In the genomic region with DNA sequence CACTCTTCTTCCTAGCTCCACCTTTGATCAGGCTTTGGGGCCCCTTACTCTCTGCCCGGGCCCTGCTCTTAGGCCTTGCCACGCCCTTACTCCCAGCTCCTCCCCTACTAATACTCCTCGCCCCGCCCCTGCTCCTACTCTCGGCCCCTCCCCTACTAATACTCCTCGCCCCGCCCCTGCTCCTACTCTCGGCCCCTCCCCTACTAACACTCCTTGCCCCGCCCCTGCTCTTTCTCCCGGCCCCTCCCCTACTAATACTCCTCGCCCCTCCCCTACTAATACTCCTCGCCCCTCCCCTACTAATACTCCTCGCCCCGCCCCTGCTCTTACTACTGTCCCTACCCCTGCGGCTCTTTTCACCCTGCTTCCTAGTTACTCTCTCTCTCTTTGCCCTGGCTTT, we compare ENCODE assay signal across 7 mouse cellular contexts. TPM values are rescaled to one million over a fixed set of nuclear protein-coding genes. Genes with fewer than 3 reads are reported as not detected.
DNase-seq lines count a peak whose midpoint lies in the region; ATAC-seq and TF ChIP-seq lines count a peak whose summit lies in the region.
"Not testable (repeated sequence)": the region's sequence is repeated elsewhere in the genome, so short reads cannot be mapped to it uniquely, and the experiment has no call there.

No protein-coding gene starts in this region.

- TF ChIP-seq CTCF in intestine, postnatal 0 days (IDR thresholded peaks at IDR 0.05; ENCODE audit: low read depth); liver, adult 2 months (IDR thresholded peaks at IDR 0.05; ENCODE audit: low read depth, low read length); small intestine, adult 2 months (IDR thresholded peaks at IDR 0.05; ENCODE audit: extremely low read depth, insufficient read length, insufficient replicate concordance, low read depth, low read length): not testable (repeated sequence)

- peak overlapping the region; percentile 71 for H3K27ac ChIP-seq in heart, embryonic 13.5 days (replicated peaks)
- H3K27ac ChIP-seq in intestine, postnatal 0 days (ENCODE audit: low read depth, low read length), result peak overlapping the region; percentile 62; the same call in 1 of the 2 replicates
- not testable (repeated sequence) for H3K27ac ChIP-seq in liver, adult 2 months (replicated peaks; ENCODE audit: insufficient read depth, low read depth, low read length); midbrain, embryonic 10.5 days (replicated peaks)
- peak overlapping the region; percentile 26; the same call in 1 of the 2 replicates for H3K27ac ChIP-seq in small intestine, adult 2 months (ENCODE audit: insufficient read depth, low read depth, low read length)

- H3K79me2 ChIP-seq in liver, adult 2 months (ENCODE audit: control insufficient read depth, insufficient read depth, low read length), result not testable (repeated sequence)

- WGBS in heart, embryonic 13.5 days, result 22% methylated on average over 14 of the region's 15 CpGs
- 26% methylated on average over 15 of the region's 15 CpGs for WGBS in intestine, postnatal 0 days
- 38% methylated on average over 13 of the region's 15 CpGs for WGBS in liver, adult 2 months
- 29% methylated on average over 13 of the region's 15 CpGs for WGBS in midbrain, embryonic 10.5 days
- 13% methylated on average over 15 of the region's 15 CpGs for whole genome bisulfite sequencing in small intestine, adult 2 months

- not testable (repeated sequence) for H3K9me3 ChIP-seq in heart, embryonic 13.5 days; intestine, postnatal 0 days (ENCODE audit: control insufficient read depth); midbrain, embryonic 10.5 days (replicated peaks)

- peak overlapping the region; percentile 71 for H3K9ac ChIP-seq in heart, embryonic 13.5 days
- H3K9ac ChIP-seq in intestine, postnatal 0 days (ENCODE audit: low read depth, low read length); liver, adult 2 months (ENCODE audit: low read depth, low read length): not testable (repeated sequence)

- H3K4me3 ChIP-seq in heart, embryonic 13.5 days, result peak overlapping the region; percentile 58
- H3K4me3 ChIP-seq in intestine, postnatal 0 days (ENCODE audit: low read depth, low read length), result peak overlapping the region; percentile 38
- H3K4me3 ChIP-seq in liver, adult 2 months (ENCODE audit: insufficient read depth, low read depth, low read length), result peak overlapping the region; percentile 23; the same call in 1 of the 2 replicates
- peak overlapping the region; percentile 45 for H3K4me3 ChIP-seq in midbrain, embryonic 10.5 days
- H3K4me3 ChIP-seq in small intestine, adult 2 months (ENCODE audit: low read depth, low read length), result peak overlapping the region; percentile 53

- peak; percentile 41; the same call in 1 of the 2 replicates for ATAC-seq in erythroblast, adult 5-6 weeks (replicated peaks; ENCODE audit: low FRiP score, poor library complexity, severe bottlenecking)
- ATAC-seq in heart, embryonic 13.5 days (ENCODE audit: extremely low read depth, insufficient number of reproducible peaks, low FRiP score, low TSS enrichment), result peak; percentile 51; the same call in 1 of the 2 replicates
- peak; percentile 69 for ATAC-seq in intestine, postnatal 0 days

- not testable (repeated sequence) for TF ChIP-seq POLR2A in liver, adult 2 months (IDR thresholded peaks at IDR 0.05; ENCODE audit: extremely low read depth, insufficient read depth, low read length); small intestine, adult 2 months (IDR thresholded peaks at IDR 0.05; ENCODE audit: low read depth, low read length)

- peaks cover 16% of the 10 kb centered on the region for H3K27me3 ChIP-seq in heart, embryonic 13.5 days (replicated peaks)
- not testable (repeated sequence) for H3K27me3 ChIP-seq in intestine, postnatal 0 days (replicated peaks; ENCODE audit: control insufficient read depth, insufficient read depth, low read length); small intestine, adult 2 months (ENCODE audit: control insufficient read depth, insufficient read depth, low read length)
- peaks cover 10% of the 10 kb centered on the region; the same call in 1 of the 2 replicates for H3K27me3 ChIP-seq in liver, adult 2 months (ENCODE audit: control insufficient read depth, insufficient read depth, low read length)
- peaks cover 22% of the 10 kb centered on the region for H3K27me3 ChIP-seq in midbrain, embryonic 10.5 days (ENCODE audit: low read depth, poor library complexity, severe bottlenecking)

- not testable (repeated sequence) for H3K4me1 ChIP-seq in heart, embryonic 13.5 days; intestine, postnatal 0 days (replicated peaks; ENCODE audit: control insufficient read depth, insufficient read depth, low read length); liver, adult 2 months (ENCODE audit: control insufficient read depth, insufficient read depth, low read length); small intestine, adult 2 months (ENCODE audit: control insufficient read depth, insufficient read depth, insufficient read length, low read length)
- peaks cover 30% of the 10 kb centered on the region for H3K4me1 ChIP-seq in midbrain, embryonic 10.5 days

- H3K4me2 ChIP-seq in heart, embryonic 13.5 days, result peak overlapping the region; percentile 69
- peak overlapping the region; percentile 62 for H3K4me2 ChIP-seq in intestine, postnatal 0 days (replicated peaks; ENCODE audit: low read depth)

- not testable (repeated sequence) for H3K36me3 ChIP-seq in heart, embryonic 13.5 days; intestine, postnatal 0 days (ENCODE audit: control insufficient read depth, insufficient read depth); liver, adult 2 months (ENCODE audit: control insufficient read depth, insufficient read depth, low read length); midbrain, embryonic 10.5 days; small intestine, adult 2 months (ENCODE audit: control insufficient read depth, insufficient read depth, low read length)

- peak; percentile 52 for DNase-seq in adrenal gland, postnatal 10 days
- DNase-seq in liver, adult 2 months (ENCODE audit: extremely low read depth, low read depth, low spot score); midbrain, embryonic 10.5 days (ENCODE audit: low spot score): not testable (repeated sequence)

RNA-seq across cellular contexts. Expression of a gene that starts 2.8 kb away (rescaled TPM):
- under 1 TPM; 0.42 to 0.61 TPM for total RNA-seq in adrenal gland, postnatal 10 days (2021)
- not detected in 2 replicates for total RNA-seq in erythroblast, adult 5-6 weeks (2015; ENCODE audit: low replicate concordance)
- 0.70 TPM in 1 of 2 replicates, not detected in the other for total RNA-seq in erythroblast, adult 5-6 weeks (2017; ENCODE audit: low replicate concordance)
- polyA plus RNA-seq in heart, embryonic 13.5 days (2015; fragmentation: Nextera tagmentation; extraction: Ambion mirVana), result 0.41 and 0.42 TPM in 2 replicates
- 0.21 and 0.22 TPM in 2 replicates for polyA plus RNA-seq in intestine, postnatal 0 days (2015; fragmentation: Nextera tagmentation; extraction: Ambion mirVana)
- 0.27 and 0.28 TPM in 2 replicates for total RNA-seq in liver, adult 2 months (2014; rRNA removed)
- 0.12 and 0.24 TPM in 2 replicates for polyA plus RNA-seq in liver, adult 2 months (2012; rRNA removed)
- 0.43 and 0.52 TPM in 2 replicates for polyA plus RNA-seq in midbrain, embryonic 10.5 days (2016; fragmentation: Nextera tagmentation; extraction: Ambion mirVana)
- 0.32 and 0.53 TPM in 2 replicates for polyA plus RNA-seq in small intestine, adult 2 months (2012; rRNA removed)

RNA-seq across cellular contexts. Expression of a gene that starts 21.3 kb away (rescaled TPM):
- total RNA-seq in adrenal gland, postnatal 10 days (2021), result 1 to 10 TPM; 3.7 to 4.6 TPM
- total RNA-seq in erythroblast, adult 5-6 weeks (2015; ENCODE audit: low replicate concordance), result 0.38 and 1.7 TPM in 2 replicates
- 2.9 and 4.2 TPM in 2 replicates for total RNA-seq in erythroblast, adult 5-6 weeks (2017; ENCODE audit: low replicate concordance)
- polyA plus RNA-seq in heart, embryonic 13.5 days (2015; fragmentation: Nextera tagmentation; extraction: Ambion mirVana), result 1.6 and 1.7 TPM in 2 replicates
- polyA plus RNA-seq in intestine, postnatal 0 days (2015; fragmentation: Nextera tagmentation; extraction: Ambion mirVana), result 1.5 and 1.8 TPM in 2 replicates
- total RNA-seq in liver, adult 2 months (2014; rRNA removed), result 1.7 and 2.0 TPM in 2 replicates
- 3.3 and 5.3 TPM in 2 replicates for polyA plus RNA-seq in liver, adult 2 months (2012; rRNA removed)
- polyA plus RNA-seq in midbrain, embryonic 10.5 days (2016; fragmentation: Nextera tagmentation; extraction: Ambion mirVana), result 0.65 and 0.85 TPM in 2 replicates
- 23.4 and 42.4 TPM in 2 replicates for polyA plus RNA-seq in small intestine, adult 2 months (2012; rRNA removed)

RNA-seq across cellular contexts. Expression of a gene that starts 27.1 kb away (rescaled TPM):
- total RNA-seq in adrenal gland, postnatal 10 days (2021), result 10 to 100 TPM; 77.2 to 81.7 TPM
- 8.5 and 11.5 TPM in 2 replicates for total RNA-seq in erythroblast, adult 5-6 weeks (2015; ENCODE audit: low replicate concordance)
- total RNA-seq in erythroblast, adult 5-6 weeks (2017; ENCODE audit: low replicate concordance), result 7.0 and 7.2 TPM in 2 replicates
- polyA plus RNA-seq in heart, embryonic 13.5 days (2015; fragmentation: Nextera tagmentation; extraction: Ambion mirVana), result 107 and 117 TPM in 2 replicates
- 40.6 and 41.7 TPM in 2 replicates for polyA plus RNA-seq in intestine, postnatal 0 days (2015; fragmentation: Nextera tagmentation; extraction: Ambion mirVana)
- 40.7 and 59.9 TPM in 2 replicates for total RNA-seq in liver, adult 2 months (2014; rRNA removed)
- 132 and 143 TPM in 2 replicates for polyA plus RNA-seq in liver, adult 2 months (2012; rRNA removed)
- 106 and 111 TPM in 2 replicates for polyA plus RNA-seq in midbrain, embryonic 10.5 days (2016; fragmentation: Nextera tagmentation; extraction: Ambion mirVana)
- 41.8 and 49.8 TPM in 2 replicates for polyA plus RNA-seq in small intestine, adult 2 months (2012; rRNA removed)

RNA-seq across cellular contexts. Expression of a gene that starts 30.5 kb away (rescaled TPM):
- total RNA-seq in adrenal gland, postnatal 10 days (2021), result 100 to 1,000 TPM; 214 to 221 TPM
- total RNA-seq in erythroblast, adult 5-6 weeks (2015; ENCODE audit: low replicate concordance), result 37.1 and 71.3 TPM in 2 replicates
- 50.2 and 52.3 TPM in 2 replicates for total RNA-seq in erythroblast, adult 5-6 weeks (2017; ENCODE audit: low replicate concordance)
- polyA plus RNA-seq in heart, embryonic 13.5 days (2015; fragmentation: Nextera tagmentation; extraction: Ambion mirVana), result 209 and 219 TPM in 2 replicates
- polyA plus RNA-seq in intestine, postnatal 0 days (2015; fragmentation: Nextera tagmentation; extraction: Ambion mirVana), result 205 and 209 TPM in 2 replicates
- 195 and 217 TPM in 2 replicates for total RNA-seq in liver, adult 2 months (2014; rRNA removed)
- polyA plus RNA-seq in liver, adult 2 months (2012; rRNA removed), result 119 and 132 TPM in 2 replicates
- 295 and 312 TPM in 2 replicates for polyA plus RNA-seq in midbrain, embryonic 10.5 days (2016; fragmentation: Nextera tagmentation; extraction: Ambion mirVana)
- 73.0 and 127 TPM in 2 replicates for polyA plus RNA-seq in small intestine, adult 2 months (2012; rRNA removed)

RNA-seq across cellular contexts. Expression of a gene that starts 37.3 kb away (rescaled TPM):
- 1 to 10 TPM; 2.0 to 2.4 TPM for total RNA-seq in adrenal gland, postnatal 10 days (2021)
- not detected in 2 replicates for total RNA-seq in erythroblast, adult 5-6 weeks (2015; ENCODE audit: low replicate concordance)
- total RNA-seq in erythroblast, adult 5-6 weeks (2017; ENCODE audit: low replicate concordance), result 2.5 TPM in 1 of 2 replicates, not detected in the other
- 5.7 and 7.3 TPM in 2 replicates for polyA plus RNA-seq in heart, embryonic 13.5 days (2015; fragmentation: Nextera tagmentation; extraction: Ambion mirVana)
- polyA plus RNA-seq in intestine, postnatal 0 days (2015; fragmentation: Nextera tagmentation; extraction: Ambion mirVana), result 836 and 862 TPM in 2 replicates
- total RNA-seq in liver, adult 2 months (2014; rRNA removed), result 2.3 and 6.9 TPM in 2 replicates
- 5.2 and 7.4 TPM in 2 replicates for polyA plus RNA-seq in liver, adult 2 months (2012; rRNA removed)
- polyA plus RNA-seq in midbrain, embryonic 10.5 days (2016; fragmentation: Nextera tagmentation; extraction: Ambion mirVana), result 4.2 and 4.7 TPM in 2 replicates
- polyA plus RNA-seq in small intestine, adult 2 months (2012; rRNA removed), result 287 and 852 TPM in 2 replicates
